Mouse (Mus musculus): ENCODE measurements around the gene Epha3. TPM values are rescaled to one million over a fixed set of nuclear protein-coding genes. Genes with fewer than 3 reads are reported as not detected.

Gene Epha3
- polyA plus RNA-seq, 1 experiment from 2014 or later: 40.1 TPM

GRCm38 (mm10) chr16:63539489-63539888 lies 324.5 kb downstream of the Epha3 start:
- Histone ChIP-seq H3K27ac (no peak overlapping the region), H3K36me3 (no peaks in the 10 kb centered on the region), H3K27me3 (no peaks in the 10 kb centered on the region), H3K4me1 (replicated peaks) (no peaks in the 10 kb centered on the region), H3K4me2 (no peak overlapping the region), H3K4me3 (no peak overlapping the region), H3K9me3 (no peaks in the 10 kb centered on the region), H3K9ac (no peak overlapping the region)
- ATAC-seq (ENCODE audit: low FRiP score): no peak

GRCm38 (mm10) chr16:63528821-63529220 lies 335.2 kb downstream of the Epha3 start:
- Histone ChIP-seq H3K9ac (no peak overlapping the region), H3K9me3 (no peaks in the 10 kb centered on the region), H3K36me3 (no peaks in the 10 kb centered on the region), H3K4me1 (replicated peaks) (no peaks in the 10 kb centered on the region), H3K27ac (no peak overlapping the region), H3K27me3 (no peaks in the 10 kb centered on the region), H3K4me3 (no peak overlapping the region), H3K4me2 (no peak overlapping the region)
- 67% methylated on average over 2 of the region's 2 CpGs for WGBS
- no peak for ATAC-seq (ENCODE audit: low FRiP score)

GRCm38 (mm10) chr16:63517636-63518035 lies 346.3 kb downstream of the Epha3 start:
- 93% methylated on average over 1 of the region's 1 CpGs for WGBS
- ATAC-seq (ENCODE audit: low FRiP score): no peak
- no peak overlapping the region for H3K9ac ChIP-seq
- H3K4me2 ChIP-seq: no peak overlapping the region
- H3K27me3 ChIP-seq: no peaks in the 10 kb centered on the region
- no peak overlapping the region for H3K27ac ChIP-seq
- no peaks in the 10 kb centered on the region for H3K9me3 ChIP-seq
- H3K36me3 ChIP-seq: no peaks in the 10 kb centered on the region
- H3K4me1 ChIP-seq (replicated peaks): no peaks in the 10 kb centered on the region
- H3K4me3 ChIP-seq: no peak overlapping the region

- H3K27ac ChIP-seq: no peak overlapping the region
- ATAC-seq (ENCODE audit: low FRiP score): no peak
- H3K4me1 ChIP-seq (replicated peaks): no peaks in the 10 kb centered on the region
- no peaks in the 10 kb centered on the region for H3K27me3 ChIP-seq
- 94% methylated on average over 2 of the region's 2 CpGs for WGBS
- no peak overlapping the region for H3K9ac ChIP-seq
- H3K36me3 ChIP-seq: no peaks in the 10 kb centered on the region
- H3K9me3 ChIP-seq: no peaks in the 10 kb centered on the region
- H3K4me2 ChIP-seq: no peak overlapping the region
- H3K4me3 ChIP-seq: no peak overlapping the region
Observed at GRCm38 (mm10) chr16:63510069-63510468, 353.9 kb downstream of the Epha3 start.

GRCm38 (mm10) chr16:63506437-63506836 lies 357.5 kb downstream of the Epha3 start:
- H3K9ac ChIP-seq: no peak overlapping the region
- WGBS: 65% methylated on average over 2 of the region's 2 CpGs

GRCm38 (mm10) chr16:63501456-63501855 lies 362.5 kb downstream of the Epha3 start:
- Histone ChIP-seq H3K9me3 (no peaks in the 10 kb centered on the region), H3K4me2 (no peak overlapping the region), H3K9ac (no peak overlapping the region), H3K36me3 (no peaks in the 10 kb centered on the region), H3K4me3 (no peak overlapping the region), H3K4me1 (replicated peaks) (no peaks in the 10 kb centered on the region), H3K27ac (no peak overlapping the region), H3K27me3 (no peaks in the 10 kb centered on the region)
- ATAC-seq (ENCODE audit: low FRiP score): no peak
- 23% methylated on average over 6 of the region's 6 CpGs for WGBS

More at GRCm38 (mm10) chr16:63506437-63506836, 357.5 kb downstream of the Epha3 start:
- Histone ChIP-seq H3K27ac (no peak overlapping the region), H3K36me3 (no peaks in the 10 kb centered on the region), H3K27me3 (no peaks in the 10 kb centered on the region), H3K4me2 (no peak overlapping the region), H3K9me3 (no peaks in the 10 kb centered on the region), H3K4me1 (replicated peaks) (no peaks in the 10 kb centered on the region), H3K4me3 (no peak overlapping the region)
- ATAC-seq (ENCODE audit: low FRiP score): no peak

- 25% methylated on average over 4 of the region's 4 CpGs for WGBS
- ATAC-seq (ENCODE audit: low FRiP score): no peak
- no peaks in the 10 kb centered on the region for H3K4me1 ChIP-seq (replicated peaks)
- no peaks in the 10 kb centered on the region for H3K27me3 ChIP-seq
- no peak overlapping the region for H3K9ac ChIP-seq
- no peak overlapping the region for H3K4me3 ChIP-seq
- no peak overlapping the region for H3K4me2 ChIP-seq
- no peak overlapping the region for H3K27ac ChIP-seq
- no peaks in the 10 kb centered on the region for H3K36me3 ChIP-seq
- no peaks in the 10 kb centered on the region for H3K9me3 ChIP-seq
Observed at GRCm38 (mm10) chr16:63500975-63501393, 363.0 kb downstream of the Epha3 start.

Measured in hindbrain, embryonic 13.5 days (tissue).